Mouse (Mus musculus) forelimb bud, embryonic 11.5 days (tissue): ENCODE data around the gene Lman1l.

Experiments
- DNase-seq: peaks from one replicate; pipeline ENCODE4 v3.0.0-alpha.2; 2012; ENCODE audit warnings: low read depth, low spot score

Gene Lman1l

GRCm38 (mm10) chr9:57618854-57619253 lies 1.7 kb downstream of the Lman1l start:
- no peak for DNase-seq

DNA sequence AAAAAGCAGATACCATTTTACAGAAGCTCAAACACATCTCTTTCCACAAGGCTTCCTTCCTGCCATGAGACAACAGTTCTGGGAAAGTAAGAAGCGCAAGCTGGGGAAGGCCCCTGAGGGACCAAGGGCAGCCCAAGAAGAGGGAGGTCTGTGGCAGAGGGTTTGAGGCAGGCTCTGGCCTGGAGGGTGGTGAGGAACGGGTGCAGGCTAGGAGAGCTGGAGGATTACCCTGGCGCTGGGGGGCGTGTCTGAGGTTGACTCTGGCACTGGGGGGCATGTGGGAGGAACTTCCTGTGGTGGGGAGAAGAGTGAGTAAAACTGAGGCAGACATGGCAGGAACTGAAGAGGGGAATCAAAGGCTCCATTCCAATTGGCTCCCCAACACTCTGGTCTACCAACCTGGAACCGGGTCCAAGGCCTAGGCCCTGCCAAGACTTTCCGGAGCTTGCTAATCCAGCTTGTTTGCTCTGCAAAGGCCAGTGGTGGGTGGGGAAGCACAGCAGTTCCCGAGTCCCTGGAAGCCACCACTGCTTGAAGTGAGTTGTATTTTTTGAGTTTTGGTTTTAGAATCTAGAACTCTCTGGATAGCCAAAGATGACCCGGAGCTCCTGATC lies 2.9 kb downstream of the Lman1l start:
- no peak for DNase-seq

DNA sequence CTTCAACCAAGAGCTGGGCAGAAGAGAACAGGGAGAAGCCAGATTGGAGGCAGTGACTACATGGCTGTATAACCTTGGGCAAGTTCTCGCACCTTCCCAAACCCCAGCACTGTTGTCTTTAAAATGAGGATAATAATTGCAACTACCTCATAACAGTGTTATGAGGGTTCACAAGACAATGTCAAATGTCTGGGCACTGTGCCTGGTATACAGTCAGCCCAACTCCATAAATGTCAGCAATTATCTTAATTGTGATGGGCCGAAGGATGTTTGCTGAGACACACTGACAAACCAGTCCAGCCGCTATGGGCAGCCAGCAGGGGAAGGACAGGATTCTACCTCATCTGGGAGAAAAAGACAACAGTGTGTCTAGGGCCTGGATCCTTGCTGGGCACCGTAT lies 5.8 kb downstream of the Lman1l start:
- DNase-seq: no peak

GRCm38 (mm10) chr9:57613975-57614374 lies 6.6 kb downstream of the Lman1l start:
- DNase-seq: no peak

DNA sequence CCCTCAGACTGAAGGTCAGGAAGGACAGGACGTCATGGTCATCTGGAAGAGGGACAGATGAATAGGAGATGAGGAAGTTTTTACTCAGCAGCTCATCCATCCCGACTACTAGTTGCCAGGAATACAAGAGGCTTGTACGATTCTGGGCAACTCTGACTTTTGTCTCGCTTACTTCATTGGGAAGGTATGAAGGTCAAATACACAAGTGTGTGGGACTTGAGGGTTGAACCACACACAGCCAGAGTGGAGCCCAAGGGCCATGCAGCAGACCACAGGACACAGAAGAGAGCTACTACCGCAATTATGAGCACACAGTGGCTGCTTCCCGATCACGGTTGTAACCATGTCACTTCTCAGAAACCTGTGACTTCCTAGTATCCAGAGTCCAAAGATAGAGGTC lies 8.0 kb downstream of the Lman1l start:
- no peak for DNase-seq

DNA sequence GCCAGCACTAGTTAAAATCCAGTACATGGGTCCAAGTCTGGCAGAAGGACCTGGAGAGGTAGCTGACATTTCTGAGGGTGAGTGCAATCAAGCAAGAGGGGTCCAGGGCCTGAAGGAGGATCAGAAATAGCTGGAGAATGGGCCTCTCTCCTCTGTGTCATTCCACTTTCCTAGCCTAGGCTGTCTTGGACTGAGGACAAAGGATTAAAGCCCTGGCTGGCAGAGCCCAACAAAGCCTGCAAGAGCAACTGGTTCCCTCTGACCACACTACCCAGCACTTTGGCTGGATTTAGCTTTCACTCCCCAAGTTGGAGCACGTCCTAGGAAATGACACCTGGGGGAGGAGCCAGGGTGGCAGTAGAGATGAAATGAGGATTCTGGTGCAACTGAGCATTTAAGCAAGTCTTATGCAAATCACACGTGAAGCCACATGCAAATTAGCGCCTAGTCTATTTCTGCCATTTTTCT lies 10.2 kb downstream of the Lman1l start:
- DNase-seq: no peak

GRCm38 (mm10) chr9:57609803-57610202 lies 10.8 kb downstream of the Lman1l start:
- no peak for DNase-seq

DNA sequence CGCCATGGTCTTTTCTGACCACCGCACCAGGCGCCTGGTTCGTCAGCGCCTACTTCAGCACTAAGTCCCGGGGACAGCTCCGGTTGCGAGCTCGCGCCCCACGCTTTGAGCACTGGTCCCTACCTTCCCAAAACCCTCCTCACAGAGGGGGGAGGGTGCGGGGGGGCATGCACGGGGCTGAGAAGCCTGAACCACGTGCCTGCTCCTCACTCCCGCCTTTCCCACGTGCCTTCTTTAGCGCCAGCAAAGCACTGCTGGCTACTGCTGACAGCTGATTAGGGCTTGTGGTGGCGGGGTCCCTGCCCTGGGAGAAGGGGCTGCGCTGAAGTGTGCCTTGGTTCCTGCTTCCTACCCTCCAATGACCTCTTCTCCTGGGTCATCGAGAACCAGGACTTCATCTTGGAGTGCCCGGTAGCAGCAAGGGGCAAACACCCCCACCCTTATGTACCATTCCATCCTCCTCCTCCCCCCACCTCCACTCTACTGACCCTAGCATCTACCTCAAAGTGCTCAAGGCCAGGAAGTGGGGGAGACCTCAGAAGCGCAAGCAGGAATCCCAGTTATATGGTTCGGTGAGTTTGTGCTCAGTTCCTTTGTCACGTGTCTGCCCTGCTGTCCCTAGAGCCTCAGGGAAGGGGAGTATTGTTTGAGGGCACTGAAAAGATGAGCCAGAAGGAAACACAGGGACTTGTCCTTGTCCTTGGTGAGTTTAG lies 14.3 kb downstream of the Lman1l start, which contains the start of gene Cplx3:
TSS of gene Cplx3 (minus strand) at position 143 of the 713 bp plus-strand sequence.
- peak; percentile 83 for DNase-seq

DNA sequence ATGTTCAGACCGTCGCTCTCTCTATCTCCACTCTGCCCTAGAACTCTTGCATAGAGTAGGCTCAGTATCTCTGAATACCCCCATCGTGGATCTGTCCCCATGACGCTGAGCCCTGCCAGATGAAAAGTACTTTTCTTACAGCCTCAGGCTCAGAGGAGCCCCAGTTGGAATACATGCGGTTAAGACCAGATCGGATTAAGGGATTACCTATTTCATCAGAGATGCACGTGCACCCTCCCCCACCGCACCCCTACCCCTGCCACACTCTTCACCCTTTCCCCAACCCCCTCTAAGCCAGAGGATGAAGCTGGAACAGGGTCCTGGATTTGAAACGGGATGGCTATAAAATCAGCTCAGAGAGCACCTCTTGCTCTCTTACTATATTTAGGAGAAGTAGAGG lies 15.1 kb downstream of the Lman1l start:
- no peak for DNase-seq

GRCm38 (mm10) chr9:57604875-57605274 lies 15.7 kb downstream of the Lman1l start:
- no peak for DNase-seq

DNA sequence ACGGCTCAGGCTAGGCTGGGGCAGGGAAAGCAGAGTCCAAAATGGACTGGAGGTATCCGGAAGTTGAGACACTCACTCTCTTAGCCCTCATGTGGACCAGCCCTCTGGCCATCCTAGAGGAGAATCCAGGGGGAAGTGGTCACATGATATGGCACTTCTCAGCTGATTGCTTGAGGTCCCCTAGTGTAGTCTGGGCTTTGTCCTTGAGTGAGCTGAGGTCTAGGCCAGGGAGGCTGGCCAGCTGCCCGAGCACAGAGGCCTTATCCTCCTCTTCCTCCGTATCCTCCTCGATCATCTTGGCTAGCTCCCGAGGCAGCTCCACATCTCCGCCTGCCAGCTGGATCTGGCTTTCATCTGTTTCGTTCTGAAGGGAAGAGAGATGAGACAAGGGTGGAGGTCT lies 18.5 kb downstream of the Lman1l start:
- DNase-seq: no peak

GRCm38 (mm10) chr9:57601353-57601706 lies 19.2 kb downstream of the Lman1l start:
- DNase-seq: no peak

GRCm38 (mm10) chr9:57600620-57601352 lies 19.8 kb downstream of the Lman1l start:
- DNase-seq: peak; percentile 26

- DNase-seq: no peak
Observed at GRCm38 (mm10) chr9:57598851-57599563, 21.6 kb downstream of the Lman1l start.

- DNase-seq: no peak
Observed at GRCm38 (mm10) chr9:57597929-57598382, 22.6 kb downstream of the Lman1l start.

DNA sequence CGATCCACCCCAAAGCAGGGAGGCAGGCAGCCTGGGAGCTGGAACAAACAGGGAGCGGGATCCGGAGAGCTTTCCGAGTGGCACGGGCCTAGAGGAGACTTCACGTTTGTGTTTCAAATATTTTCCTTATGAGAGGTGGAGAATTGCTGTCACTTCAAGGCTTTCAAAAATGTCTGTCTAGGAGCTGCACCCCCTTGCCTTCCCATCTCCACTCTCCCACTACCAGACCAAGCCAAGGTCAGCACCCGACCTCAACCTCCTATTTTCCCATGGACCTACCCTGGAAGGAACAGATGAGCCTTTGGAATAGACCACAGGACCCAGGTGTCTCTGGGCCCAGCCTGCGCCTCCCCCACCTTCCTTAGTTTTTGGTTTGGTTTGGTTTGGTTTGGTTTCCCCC lies 23.3 kb downstream of the Lman1l start:
- DNase-seq: no peak

- no peak for DNase-seq
Observed at GRCm38 (mm10) chr9:57594174-57594509, 26.4 kb downstream of the Lman1l start.

GRCm38 (mm10) chr9:57593454-57594173 lies 27.0 kb downstream of the Lman1l start:
- no peak for DNase-seq

GRCm38 (mm10) chr9:57590726-57591125 lies 29.8 kb downstream of the Lman1l start:
- DNase-seq: no peak

GRCm38 (mm10) chr9:57589224-57590126 lies 31.1 kb downstream of the Lman1l start, which contains the start of gene Ulk3:
Gene Ulk3 (plus strand): TSS chr9:57589452.
- DNase-seq: peak; percentile 52
